Mouse (Mus musculus) natural killer cell, adult 2 months (primary cell): ENCODE results near the gene C2cd2.
A peak's percentile ranks its signal among the peaks of the same experiment; 100 is the strongest.

Source experiments
- DNase-seq, 2 experiments: peaks; one replicate each; pipeline ENCODE4 v3.0.0; 2022; ENCODE audit warnings: low spot score in 2 of 2

The C2cd2 gene

DNA sequence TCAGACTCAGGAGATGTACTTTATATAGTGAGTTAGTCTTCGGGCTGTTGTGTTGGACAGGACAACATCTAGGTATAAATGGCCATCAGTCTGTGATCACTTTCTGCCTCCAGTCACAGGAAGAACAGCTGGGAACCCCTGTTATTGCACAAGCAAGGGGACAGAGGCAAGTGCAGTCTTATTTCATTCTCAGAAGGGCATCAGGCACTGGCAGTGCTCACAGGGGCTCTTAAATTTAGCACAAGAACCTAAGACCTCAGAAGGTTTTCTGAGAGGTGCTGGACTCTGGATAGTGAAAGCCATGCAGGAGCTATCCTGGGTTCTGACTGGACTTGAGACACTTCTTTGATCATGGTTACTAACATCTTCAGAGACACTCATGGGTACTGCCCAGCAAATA lies 78.7 kb downstream of the C2cd2 start:
- DNase-seq: no peak

DNA sequence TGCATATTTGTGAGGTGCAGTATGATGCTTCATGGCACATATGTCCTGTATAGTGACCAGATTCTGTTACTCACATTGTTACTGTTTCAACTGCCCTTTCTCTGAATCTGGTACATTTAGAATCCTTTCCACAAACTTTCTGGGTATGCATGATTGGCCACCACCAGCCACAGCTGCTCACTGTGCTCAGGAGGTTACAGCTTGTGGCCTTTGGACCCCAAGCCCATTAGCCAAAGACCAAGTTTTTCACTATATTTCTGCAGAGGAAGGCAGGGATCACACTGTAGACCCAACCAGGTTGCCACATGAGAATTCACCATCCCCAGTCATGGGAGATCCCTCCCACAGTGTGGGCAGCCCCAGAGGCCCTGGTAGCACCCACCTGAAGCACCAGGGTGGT lies 79.5 kb downstream of the C2cd2 start:
- DNase-seq: no peak

DNA sequence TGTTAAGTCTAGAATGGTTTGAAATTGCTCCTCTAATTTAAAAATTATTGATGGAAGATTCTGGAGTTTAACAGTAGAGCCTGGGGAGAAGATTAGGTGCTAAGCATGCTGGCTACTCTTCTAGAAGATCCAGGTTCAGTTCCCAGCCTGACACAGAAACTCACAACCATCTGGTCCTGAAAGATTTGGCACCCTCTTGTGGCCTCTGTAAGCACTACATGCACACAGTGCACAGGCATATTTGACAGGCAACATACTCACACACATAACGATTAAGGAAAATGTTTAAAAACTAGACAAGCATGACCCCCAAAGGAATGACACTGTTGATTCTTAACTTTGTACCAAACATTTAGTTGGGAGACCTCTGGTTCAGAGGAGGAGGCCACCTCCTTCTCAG lies 83.3 kb downstream of the C2cd2 start:
- peak; percentile 20 to 58 for DNase-seq

DNA sequence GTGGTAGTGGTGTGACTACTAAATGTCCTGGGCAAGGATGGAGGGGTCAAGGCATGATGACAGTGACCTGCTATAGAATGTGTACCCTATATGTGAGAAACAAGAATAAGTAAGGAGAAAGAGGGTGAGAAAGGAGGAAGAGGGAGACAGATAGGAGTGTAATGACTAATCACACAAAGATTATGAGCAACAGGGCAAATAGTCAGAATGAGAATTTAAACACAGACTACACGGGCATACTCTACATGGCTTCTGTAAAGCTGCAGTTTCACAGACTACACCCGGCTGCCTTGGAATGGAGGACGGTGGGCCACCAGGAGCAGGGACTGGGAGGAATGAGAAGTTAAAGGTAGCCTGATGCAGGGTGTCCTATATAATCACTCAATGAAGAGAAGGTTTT lies 84.9 kb downstream of the C2cd2 start:
- no peak for DNase-seq

DNA sequence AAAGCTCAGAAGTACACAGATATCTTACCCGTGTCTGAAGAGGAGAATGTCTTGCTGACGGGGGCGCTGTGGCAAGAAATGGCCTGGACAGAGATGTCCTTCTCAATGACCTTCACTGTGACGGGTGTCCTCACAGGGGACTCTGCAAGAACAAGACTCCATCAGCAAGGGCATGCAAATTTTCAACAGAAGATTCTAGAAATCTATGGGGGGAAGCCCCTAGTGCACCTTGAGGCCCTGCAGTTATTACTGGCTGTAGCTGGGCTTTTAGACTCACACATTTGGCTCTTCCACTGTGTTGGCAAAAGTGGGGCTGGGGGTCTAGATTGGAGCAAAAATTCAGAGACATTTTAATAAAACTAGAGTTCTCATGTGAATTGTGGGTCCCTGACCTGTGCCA lies 87.3 kb downstream of the C2cd2 start:
- DNase-seq: no peak

DNA sequence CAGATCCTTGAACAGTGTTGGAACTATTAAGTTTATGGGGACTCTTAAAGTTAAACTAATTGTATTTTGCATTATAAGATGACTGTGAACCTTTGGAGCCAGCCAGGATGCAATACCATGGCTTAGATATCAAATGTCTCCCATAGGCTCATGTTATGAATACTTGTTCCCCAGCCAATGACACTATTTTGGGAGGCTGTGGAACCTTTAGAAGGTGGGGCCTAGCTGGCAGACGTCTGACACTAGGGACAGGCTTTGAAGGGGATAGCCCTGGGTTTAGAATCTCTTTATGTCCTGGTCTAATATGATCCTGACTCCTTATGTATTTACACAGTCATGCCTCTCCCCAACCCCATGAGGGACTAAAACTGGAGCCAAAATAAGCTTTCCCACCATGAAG lies 88.0 kb downstream of the C2cd2 start:
- DNase-seq: no peak

DNA sequence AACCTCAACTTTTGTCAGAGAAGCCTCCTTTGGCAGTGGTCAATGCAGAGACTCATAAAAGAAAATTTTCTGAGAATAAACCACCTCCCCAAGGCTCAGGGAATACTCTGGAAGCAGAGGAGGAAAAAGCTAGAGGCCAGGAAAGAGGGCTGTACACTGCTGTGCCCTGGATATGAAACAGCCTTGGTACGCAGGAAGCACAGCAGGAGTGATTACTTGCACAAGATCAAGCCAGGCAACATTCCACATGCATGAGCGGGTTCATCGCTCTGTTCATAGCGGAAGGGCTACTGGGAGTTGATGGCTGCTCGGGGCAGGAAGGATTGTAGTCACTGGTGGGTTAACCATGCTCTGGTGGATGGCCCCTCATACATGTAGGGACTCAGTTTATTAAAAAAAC lies 89.7 kb downstream of the C2cd2 start:
- DNase-seq: no peak

DNA sequence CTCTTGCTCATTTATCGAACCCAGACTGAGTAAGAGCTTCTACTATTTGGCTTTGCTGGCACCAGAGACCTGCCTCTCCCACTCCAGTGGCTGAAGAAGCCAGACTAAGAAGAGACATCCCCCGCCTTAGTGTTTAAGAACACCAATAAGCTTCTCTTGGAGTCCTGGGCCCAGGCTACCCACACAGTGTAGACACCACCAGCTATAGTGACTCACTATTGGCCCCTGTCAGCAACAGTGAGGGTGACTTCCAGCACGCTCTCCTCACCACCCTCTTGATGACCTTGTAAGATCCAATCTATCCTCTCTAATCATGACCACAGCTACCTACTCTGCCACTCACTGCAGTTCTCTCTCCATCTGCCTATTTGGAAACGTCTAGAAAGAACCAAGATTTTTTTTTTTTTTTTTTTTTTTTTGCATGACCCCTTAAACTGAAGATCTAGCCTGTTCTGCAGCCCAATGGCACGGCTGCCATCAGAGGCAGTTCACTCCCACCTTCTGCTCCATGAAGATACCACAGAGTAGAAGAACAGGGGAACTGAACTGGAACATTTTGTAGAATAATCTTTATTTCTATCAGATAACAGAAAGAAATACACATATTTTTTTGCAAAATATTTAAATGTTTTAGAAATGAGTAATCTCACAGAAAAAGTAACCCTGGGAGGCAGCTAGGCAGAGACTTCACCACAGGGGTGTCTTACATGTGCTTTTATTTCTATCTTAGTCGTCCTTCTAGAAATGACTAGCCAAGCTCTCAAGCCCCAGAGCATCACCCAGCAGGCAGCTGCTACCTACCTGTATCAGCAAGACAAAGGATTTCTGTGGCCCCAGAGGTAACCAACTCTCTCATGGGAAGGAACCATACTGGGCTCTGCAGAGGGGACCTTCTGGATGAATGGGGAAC lies 93.0 kb downstream of the C2cd2 start:
- DNase-seq: no peak

DNA sequence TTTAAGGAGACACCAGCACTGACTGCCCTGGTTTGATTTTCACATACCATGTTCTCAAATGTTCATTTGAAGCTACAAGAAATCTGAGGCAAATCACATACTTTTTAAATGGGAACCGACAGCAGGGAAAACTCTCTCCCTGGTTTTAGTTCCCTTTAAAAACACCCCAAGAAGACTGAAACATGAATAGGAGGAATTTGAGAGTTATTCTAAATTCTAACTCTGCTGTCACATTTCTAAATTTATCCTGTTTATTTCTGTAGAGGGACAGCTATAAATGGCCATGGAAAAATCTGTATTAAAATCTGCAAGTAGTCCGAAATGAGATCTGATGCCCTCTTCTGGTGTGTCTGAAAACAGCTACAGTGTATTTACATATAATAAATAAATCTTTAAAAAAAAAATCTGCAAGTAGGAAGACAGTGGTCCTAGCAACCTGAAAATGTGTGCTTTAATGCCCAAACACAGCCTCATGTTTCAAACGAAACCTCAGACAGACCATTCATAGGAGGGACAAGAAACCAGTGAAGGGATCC lies 98.4 kb downstream of the C2cd2 start:
- DNase-seq: no peak

DNA sequence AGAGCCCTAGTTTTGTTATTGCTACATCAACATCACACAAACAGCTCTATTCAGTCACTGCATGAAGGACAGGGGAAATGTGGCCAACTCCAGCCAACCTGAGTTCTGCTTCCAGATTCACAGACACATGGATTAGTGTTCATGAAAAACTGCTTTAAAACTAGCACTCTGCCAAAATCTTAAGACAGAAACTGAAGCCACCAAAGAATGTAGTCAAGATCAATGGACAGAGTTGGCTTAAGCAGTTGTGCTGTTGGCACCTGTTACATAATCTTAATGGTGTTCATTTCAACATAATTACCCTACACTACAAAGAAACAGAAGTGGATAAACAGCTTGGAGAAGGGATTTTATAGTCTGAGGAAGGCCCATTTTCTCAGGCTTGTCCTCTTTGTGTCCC lies 106.3 kb downstream of the C2cd2 start:
- no peak for DNase-seq

DNA sequence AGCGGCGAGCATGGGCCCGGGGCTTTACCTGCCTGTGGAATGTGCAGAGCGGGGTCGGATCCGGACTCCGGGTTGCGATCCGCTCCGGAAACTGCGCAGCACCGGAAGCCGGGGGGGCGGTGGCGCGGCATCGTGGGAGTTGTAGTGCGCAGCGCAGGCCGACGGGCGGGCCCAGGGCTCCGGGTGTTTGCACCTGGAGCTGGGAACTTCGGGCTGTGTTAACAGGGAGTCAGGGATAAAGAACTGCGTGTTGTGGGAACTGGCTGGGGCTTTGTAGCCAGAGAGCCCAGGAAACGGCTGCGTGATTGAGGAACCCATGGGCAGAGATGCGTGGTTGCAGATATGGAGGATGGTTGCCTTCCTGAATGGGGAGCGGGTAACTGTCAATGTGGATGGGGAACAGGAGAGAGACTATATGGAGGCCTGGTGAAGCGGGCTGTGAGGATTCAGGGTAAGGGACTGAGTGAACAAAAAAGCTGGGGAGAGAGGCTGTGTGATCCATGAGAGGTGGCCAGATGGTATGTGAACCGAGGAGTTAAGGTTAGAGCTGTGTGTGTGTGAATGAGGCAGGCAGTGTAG lies 110.6 kb downstream of the C2cd2 start, which contains the start of gene Prdm15:
Gene Prdm15, minus strand, starts transcription at position 110 of the 579 bp plus-strand sequence.
- peak; percentile 75 to 82 for DNase-seq

DNA sequence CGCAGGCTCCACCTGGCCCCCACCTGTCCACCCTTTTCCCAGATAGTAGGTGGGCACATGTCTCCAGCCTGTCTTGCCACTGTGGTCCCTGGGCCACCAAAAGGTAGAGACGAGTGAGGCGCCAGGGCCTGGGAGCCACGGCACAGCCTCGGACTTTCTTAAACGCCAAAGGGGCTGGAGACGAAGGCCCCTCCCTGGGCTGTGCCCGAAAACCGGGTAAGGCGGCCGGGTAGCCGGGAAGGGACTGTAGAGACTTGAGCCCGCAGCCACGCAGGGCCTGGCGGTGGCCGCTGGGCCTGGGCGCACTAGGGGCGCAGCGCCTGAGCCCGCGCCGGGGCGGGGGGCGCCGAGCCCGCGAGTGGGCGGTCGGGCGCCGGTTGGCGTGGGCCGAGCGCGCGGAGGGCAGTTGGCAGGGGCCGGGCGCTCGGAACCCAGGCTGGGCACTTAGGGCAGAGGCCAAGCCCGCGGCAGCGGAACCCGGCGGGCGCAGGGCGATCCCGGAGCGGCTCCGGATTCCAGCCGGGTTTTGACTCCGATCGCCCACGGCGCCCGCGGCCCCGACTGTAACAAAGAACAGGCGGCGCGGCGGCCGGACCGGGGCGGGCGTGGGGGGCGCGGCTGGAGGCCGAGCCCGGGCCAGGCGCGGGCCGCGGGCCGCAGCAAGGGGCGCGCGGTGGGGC lies 111.2 kb downstream of the C2cd2 start:
- peak; percentile 79 to 87 for DNase-seq

DNA sequence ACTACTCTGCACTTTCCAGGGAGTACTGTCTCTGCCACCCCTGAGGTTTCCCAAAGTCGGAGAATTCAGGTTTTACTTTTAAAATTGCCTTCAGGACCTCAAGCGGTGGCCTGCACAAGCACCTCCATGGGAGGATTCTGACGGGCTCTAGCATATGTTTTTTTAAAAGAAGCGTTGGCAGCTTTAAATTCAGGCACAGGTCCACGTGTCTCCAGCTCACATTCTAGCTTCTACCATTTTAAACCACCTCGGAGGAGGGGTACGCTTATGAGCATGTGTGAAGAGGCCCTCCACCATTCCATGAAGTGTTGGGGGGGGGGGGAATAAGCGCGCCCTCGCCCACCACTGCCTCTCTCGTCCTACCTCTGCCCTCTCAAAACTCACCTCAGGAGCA lies 111.7 kb downstream of the C2cd2 start:
- no peak for DNase-seq

DNA sequence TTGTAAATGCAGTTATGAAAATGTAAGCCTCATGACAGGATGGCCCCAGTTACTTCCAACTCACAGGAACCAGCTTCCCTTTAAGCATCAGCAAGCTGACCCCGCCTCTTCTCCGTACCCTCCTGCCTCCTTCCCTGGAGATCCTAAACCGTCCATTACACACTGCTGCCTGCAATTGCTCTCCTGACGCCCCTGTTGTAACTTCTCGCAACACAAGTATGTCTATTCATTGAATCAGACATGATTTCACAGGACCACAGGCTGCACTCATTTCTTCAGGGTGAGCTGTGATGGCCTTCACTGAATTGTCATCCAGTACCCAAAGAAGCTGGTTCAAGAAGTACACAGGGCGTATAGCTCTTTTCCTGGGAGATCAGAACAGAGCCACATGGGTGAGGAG lies 113.6 kb downstream of the C2cd2 start:
- DNase-seq: no peak

DNA sequence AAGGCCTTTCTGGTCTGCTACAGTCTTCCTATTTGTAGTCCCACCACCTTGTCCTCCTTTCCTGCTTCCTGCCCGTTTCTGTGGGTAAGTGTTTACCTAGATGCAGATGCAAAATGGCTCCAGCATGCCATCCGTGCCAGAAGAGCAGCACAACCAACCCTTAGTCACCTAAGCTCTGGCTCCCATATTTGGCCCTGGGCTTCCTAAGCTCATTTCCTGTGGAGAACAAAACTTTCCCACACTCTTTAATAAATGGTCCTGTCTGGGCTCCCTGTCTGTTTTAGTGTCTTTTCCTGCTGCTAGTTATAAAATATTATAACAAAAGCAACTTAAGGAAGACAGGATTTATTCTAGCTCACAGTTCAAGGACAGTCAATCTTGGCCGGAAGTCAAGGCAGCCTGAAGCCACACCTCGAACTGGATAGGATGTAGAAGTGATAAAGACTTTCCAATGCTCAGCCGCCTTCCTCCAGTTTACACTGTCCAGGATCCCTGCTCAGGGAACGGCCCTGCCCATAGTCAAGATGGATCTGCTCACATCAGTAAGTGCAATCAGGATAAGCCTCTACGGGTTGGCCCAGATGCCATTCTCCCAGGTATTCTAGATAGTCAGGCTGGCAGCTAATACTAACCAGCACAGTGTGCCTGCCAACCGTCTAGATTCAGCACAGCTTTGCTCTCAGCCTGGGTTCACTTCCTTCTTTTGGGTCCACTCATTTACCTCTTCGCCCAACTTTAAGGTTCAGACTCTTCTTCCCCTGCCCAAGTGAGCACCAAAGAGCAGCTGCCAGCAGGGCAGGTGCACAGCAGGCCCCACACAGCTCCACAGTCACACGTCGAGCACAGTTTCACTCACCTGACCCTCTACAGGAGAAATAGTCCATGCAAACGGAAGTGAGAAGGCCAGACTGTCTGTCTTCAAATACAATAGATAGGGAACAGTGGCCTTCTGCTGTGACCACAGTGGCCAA lies 117.1 kb downstream of the C2cd2 start:
- peak in 1 of 2 experiments; percentile 26 for DNase-seq

DNA sequence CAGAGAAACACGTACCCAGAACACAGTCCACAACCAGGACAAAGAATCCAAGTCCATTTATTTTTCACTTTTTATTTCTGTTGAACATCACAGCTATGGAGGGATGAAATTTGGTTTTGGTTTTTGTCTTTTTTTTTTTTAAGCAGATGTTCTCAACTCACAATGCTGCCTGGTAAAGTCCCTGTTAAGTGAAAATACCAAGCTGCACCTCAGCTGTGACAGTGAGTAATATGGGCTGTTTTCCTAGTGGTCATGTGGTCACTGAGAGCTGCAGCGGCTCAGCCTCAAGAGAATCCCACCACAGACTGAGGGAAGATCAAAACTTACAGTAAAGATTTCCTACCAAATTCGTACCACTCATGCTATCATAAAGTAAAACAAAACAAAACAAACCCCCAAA lies 130.2 kb downstream of the C2cd2 start:
- DNase-seq: no peak

DNA sequence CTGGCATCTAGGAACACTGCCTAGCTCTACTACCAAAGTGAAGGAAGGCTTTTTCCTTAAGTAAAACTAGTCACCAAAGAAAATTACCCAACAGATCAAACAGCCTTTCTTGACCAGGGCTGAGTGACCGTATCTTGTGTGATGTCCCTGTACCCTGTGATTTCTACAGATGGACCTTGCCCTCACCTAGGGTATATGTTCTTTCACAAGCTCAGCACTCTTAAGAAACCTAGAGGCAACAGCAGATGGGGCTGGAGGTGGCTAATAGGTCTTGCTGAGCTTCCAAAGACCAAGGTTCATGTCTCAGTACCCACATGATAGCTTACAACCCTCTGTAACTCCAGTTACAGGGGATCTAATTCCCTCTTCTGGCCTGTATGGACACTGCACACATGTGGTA lies 134.2 kb downstream of the C2cd2 start:
- no peak for DNase-seq

DNA sequence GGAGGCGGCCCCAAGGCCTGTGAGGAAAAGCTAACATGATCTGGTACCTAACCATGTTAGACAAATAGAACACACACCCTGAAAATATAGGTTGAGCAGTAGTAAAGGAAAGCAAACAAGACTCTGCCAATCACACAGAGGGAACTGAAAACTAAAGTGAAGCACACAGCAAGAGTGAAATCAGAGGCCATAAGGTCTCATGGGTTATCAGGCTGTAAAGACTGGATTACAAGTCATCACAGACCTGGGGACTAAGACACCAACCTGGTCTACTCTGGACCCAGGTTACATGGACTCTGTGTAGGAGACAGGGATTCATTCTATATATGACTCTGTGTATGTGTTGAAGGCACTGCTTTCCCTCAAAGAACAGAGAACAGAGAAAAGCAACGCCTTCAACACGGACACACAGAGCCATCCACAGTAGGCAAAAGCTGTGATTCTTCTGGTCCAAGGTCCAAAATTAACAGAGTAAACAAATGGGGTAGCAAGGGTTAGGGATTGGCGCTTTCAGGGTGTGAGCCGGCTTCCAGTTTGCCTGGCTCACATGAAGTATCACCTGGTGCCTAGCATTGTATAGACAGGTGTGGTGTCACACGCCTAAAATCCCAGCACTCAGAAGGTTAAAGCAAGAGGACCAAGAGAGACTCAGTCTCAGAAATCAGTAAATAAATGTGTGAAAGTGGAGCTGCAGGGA lies 138.9 kb downstream of the C2cd2 start:
- no peak for DNase-seq

DNA sequence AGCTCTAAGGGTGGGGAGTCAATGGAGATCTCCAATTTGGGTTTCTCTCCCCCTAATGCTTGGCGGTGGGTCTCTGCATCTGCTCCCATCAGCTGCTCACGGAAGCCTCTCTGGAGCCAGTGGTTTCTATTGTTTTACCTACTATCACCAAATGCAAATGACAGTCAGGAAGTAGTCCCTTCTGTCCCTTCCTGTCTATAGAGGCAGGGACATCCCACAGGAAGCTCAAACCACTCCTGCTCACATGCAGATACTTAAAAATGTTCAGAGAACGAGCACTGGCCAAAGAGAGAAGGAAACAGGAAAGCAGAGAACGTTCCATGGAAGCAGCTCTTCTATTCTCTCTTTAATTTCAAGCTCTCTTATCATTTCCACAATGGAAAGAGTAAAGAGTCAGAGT lies 142.9 kb downstream of the C2cd2 start:
- no peak for DNase-seq

DNA sequence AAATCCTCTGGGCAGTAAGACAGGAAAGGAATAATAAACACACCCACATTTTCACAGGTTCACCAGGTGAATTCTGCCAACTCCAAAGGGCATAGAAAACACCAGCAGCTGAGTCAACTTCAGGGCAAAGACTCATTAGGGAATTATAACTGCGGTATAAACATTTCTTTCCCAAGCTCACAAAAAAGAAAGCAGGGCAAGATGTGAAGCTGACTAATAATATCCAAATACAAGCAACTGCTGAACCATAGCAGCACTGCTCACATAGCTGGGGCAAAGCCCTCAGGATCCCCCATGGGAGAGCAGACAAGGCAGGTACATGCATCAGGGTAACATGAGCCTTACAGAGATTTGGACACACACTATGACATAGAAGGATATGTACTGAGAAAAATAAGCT lies 145.0 kb downstream of the C2cd2 start:
- DNase-seq: no peak

DNA sequence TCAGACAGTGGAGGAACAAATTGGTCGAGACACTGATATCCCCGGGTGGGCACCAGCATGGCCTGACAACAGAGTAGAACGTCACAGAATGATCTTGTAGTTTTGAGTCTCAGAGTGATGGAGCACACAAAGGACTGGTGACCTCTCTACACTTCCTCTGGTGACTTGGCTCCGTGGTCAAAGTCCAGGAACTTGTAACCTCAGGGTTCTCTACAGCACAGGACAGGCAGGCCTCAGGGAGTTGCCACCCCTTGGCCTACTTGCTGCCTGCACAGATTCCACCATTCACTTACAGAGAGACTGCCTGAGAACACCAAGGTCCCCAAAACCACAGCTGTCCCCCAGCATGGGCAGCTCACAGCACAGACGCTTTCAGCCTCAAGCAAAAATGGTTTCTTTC lies 147.1 kb downstream of the C2cd2 start:
- no peak for DNase-seq
